Mouse (Mus musculus): Measurements from ENCODE around the gene Ddah2. TPM values are rescaled to one million over a fixed set of nuclear protein-coding genes. Genes with fewer than 3 reads are reported as not detected.

The Ddah2 gene
- total and polyA plus RNA-seq, 2 experiments from 2014 or later, result 97.1 to 128 TPM

- peak overlapping the region; percentile 36 for H3K4me2 ChIP-seq (ENCODE audit: low read depth, low read length)
- no peak overlapping the region for H3K9ac ChIP-seq (replicated peaks; ENCODE audit: low read depth, low read length)
- H3K4me3 ChIP-seq (ENCODE audit: low read depth, low read length), result no peak overlapping the region
- TF ChIP-seq CTCF (IDR thresholded peaks at IDR 0.05; ENCODE audit: low read depth) (no peak), EP300 (IDR thresholded peaks at IDR 0.05; ENCODE audit: low read depth) (no peak)
- H3K36me3 ChIP-seq (replicated peaks; ENCODE audit: control insufficient read depth, insufficient read depth, low read length), result peaks cover 10% of the 10 kb centered on the region
- no peaks in the 10 kb centered on the region for H3K27me3 ChIP-seq (ENCODE audit: control insufficient read depth, insufficient read depth, low read length)
- no peaks in the 10 kb centered on the region for H3K9me3 ChIP-seq (replicated peaks; ENCODE audit: control insufficient read depth, low read length)
- peaks cover 37% of the 10 kb centered on the region for H3K4me1 ChIP-seq (ENCODE audit: control insufficient read depth, insufficient read depth)
- ATAC-seq (ENCODE audit: insufficient read depth, low read depth) (no peak), DNase-seq (ENCODE audit: low spot score) (peak; percentile 52)
- H3K27ac ChIP-seq (ENCODE audit: low read depth), result peak overlapping the region; percentile 98
- 19% methylated on average over 11 of the region's 11 CpGs for WGBS
Measured at GRCm38 (mm10) chr17:35048149-35048931, 10.5 kb upstream of the Ddah2 start.

- 61% methylated on average over 5 of the region's 5 CpGs for WGBS
- DNase-seq (ENCODE audit: low spot score) (no peak), ATAC-seq (ENCODE audit: insufficient read depth, low read depth) (no peak)
- Histone ChIP-seq H3K27ac (ENCODE audit: low read depth) (peak overlapping the region; percentile 98), H3K9ac (replicated peaks; ENCODE audit: low read depth, low read length) (no peak overlapping the region), H3K9me3 (replicated peaks; ENCODE audit: control insufficient read depth, low read length) (no peaks in the 10 kb centered on the region), H3K4me1 (ENCODE audit: control insufficient read depth, insufficient read depth) (peaks cover 37% of the 10 kb centered on the region), H3K4me2 (ENCODE audit: low read depth, low read length) (peak overlapping the region; percentile 92), H3K36me3 (replicated peaks; ENCODE audit: control insufficient read depth, insufficient read depth, low read length) (peaks cover 16% of the 10 kb centered on the region), H3K4me3 (ENCODE audit: low read depth, low read length) (peak overlapping the region; percentile 80), H3K27me3 (ENCODE audit: control insufficient read depth, insufficient read depth, low read length) (no peaks in the 10 kb centered on the region)
- no peak for TF ChIP-seq CTCF (IDR thresholded peaks at IDR 0.05; ENCODE audit: low read depth)
- TF ChIP-seq EP300 (IDR thresholded peaks at IDR 0.05; ENCODE audit: low read depth), result no peak
Measured at GRCm38 (mm10) chr17:35048932-35049440, 9.8 kb upstream of the Ddah2 start.

GRCm38 (mm10) chr17:35049561-35050016 lies 9.2 kb upstream of the Ddah2 start, which contains the start of gene Clic1:
TSS of gene Clic1 (plus strand) at chr17:35049966.
- ATAC-seq (ENCODE audit: insufficient read depth, low read depth), result peak; percentile 11
- peaks cover 22% of the 10 kb centered on the region for H3K36me3 ChIP-seq (replicated peaks; ENCODE audit: control insufficient read depth, insufficient read depth, low read length)
- peak within 1 kb of the TSS; percentile 98 for H3K27ac ChIP-seq (ENCODE audit: low read depth)
- DNase-seq (ENCODE audit: low spot score), result peak; percentile 70
- H3K27me3 ChIP-seq (ENCODE audit: control insufficient read depth, insufficient read depth, low read length), result no peaks in the 10 kb centered on the region
- H3K9ac ChIP-seq (replicated peaks; ENCODE audit: low read depth, low read length), result peak within 1 kb of the TSS; percentile 90
- TF ChIP-seq EP300 (IDR thresholded peaks at IDR 0.05; ENCODE audit: low read depth) (no peak), CTCF (IDR thresholded peaks at IDR 0.05; ENCODE audit: low read depth) (peak; percentile 31)
- no peaks in the 10 kb centered on the region for H3K9me3 ChIP-seq (replicated peaks; ENCODE audit: control insufficient read depth, low read length)
- peak within 1 kb of the TSS; percentile 92 for H3K4me2 ChIP-seq (ENCODE audit: low read depth, low read length)
- under 1% methylated on average over 11 of the region's 11 CpGs for WGBS
- peaks cover 33% of the 10 kb centered on the region for H3K4me1 ChIP-seq (ENCODE audit: control insufficient read depth, insufficient read depth)
- H3K4me3 ChIP-seq (ENCODE audit: low read depth, low read length), result peak within 1 kb of the TSS; percentile 80

GRCm38 (mm10) chr17:35050126-35050750 lies 8.6 kb upstream of the Ddah2 start:
- peak; percentile 76 for DNase-seq (ENCODE audit: low spot score)
- Histone ChIP-seq H3K27ac (ENCODE audit: low read depth) (peak overlapping the region; percentile 98), H3K27me3 (ENCODE audit: control insufficient read depth, insufficient read depth, low read length) (no peaks in the 10 kb centered on the region), H3K9ac (replicated peaks; ENCODE audit: low read depth, low read length) (peak overlapping the region; percentile 90), H3K4me2 (ENCODE audit: low read depth, low read length) (peak overlapping the region; percentile 92), H3K4me1 (ENCODE audit: control insufficient read depth, insufficient read depth) (peaks cover 26% of the 10 kb centered on the region), H3K4me3 (ENCODE audit: low read depth, low read length) (peak overlapping the region; percentile 80), H3K9me3 (replicated peaks; ENCODE audit: control insufficient read depth, low read length) (no peaks in the 10 kb centered on the region), H3K36me3 (replicated peaks; ENCODE audit: control insufficient read depth, insufficient read depth, low read length) (peaks cover 28% of the 10 kb centered on the region)
- under 1% methylated on average over 27 of the region's 27 CpGs for WGBS
- TF ChIP-seq EP300 (IDR thresholded peaks at IDR 0.05; ENCODE audit: low read depth), result no peak
- TF ChIP-seq CTCF (IDR thresholded peaks at IDR 0.05; ENCODE audit: low read depth), result no peak
- peak; percentile 16 for ATAC-seq (ENCODE audit: insufficient read depth, low read depth)

GRCm38 (mm10) chr17:35051156-35052086 lies 7.4 kb upstream of the Ddah2 start:
- Histone ChIP-seq H3K4me2 (ENCODE audit: low read depth, low read length) (peak overlapping the region; percentile 92), H3K27ac (ENCODE audit: low read depth) (peak overlapping the region; percentile 98), H3K9ac (replicated peaks; ENCODE audit: low read depth, low read length) (peak overlapping the region; percentile 90), H3K4me1 (ENCODE audit: control insufficient read depth, insufficient read depth) (peaks cover 16% of the 10 kb centered on the region), H3K27me3 (ENCODE audit: control insufficient read depth, insufficient read depth, low read length) (no peaks in the 10 kb centered on the region), H3K36me3 (replicated peaks; ENCODE audit: control insufficient read depth, insufficient read depth, low read length) (peaks cover 40% of the 10 kb centered on the region), H3K9me3 (replicated peaks; ENCODE audit: control insufficient read depth, low read length) (no peaks in the 10 kb centered on the region), H3K4me3 (ENCODE audit: low read depth, low read length) (peak overlapping the region; percentile 80)
- DNase-seq (ENCODE audit: low spot score) (peak; percentile 93), ATAC-seq (ENCODE audit: insufficient read depth, low read depth) (peak; percentile 71)
- under 1% methylated on average over 21 of the region's 21 CpGs for WGBS
- TF ChIP-seq EP300 (IDR thresholded peaks at IDR 0.05; ENCODE audit: low read depth), result peak; percentile 84
- no peak for TF ChIP-seq CTCF (IDR thresholded peaks at IDR 0.05; ENCODE audit: low read depth)

Measured in heart, postnatal 0 days (tissue).